Mouse (Mus musculus) right cerebral cortex, adult 18-20 months (tissue): ENCODE measurements around the gene Dennd1a.
A peak's percentile ranks its signal among the peaks of the same experiment; 100 is the strongest.

Source experiments
- DNase-seq: peaks from one replicate; pipeline ENCODE4 v3.0.0; 2022; ENCODE audit warnings: mixed read lengths

Gene Dennd1a

GRCm38 (mm10) chr2:38028317-38028716 is 258.9 kb downstream of the Dennd1a start:
- no peak for DNase-seq

- no peak for DNase-seq
Measured at GRCm38 (mm10) chr2:38025615-38026014, 261.6 kb downstream of the Dennd1a start.

GRCm38 (mm10) chr2:38023741-38024130 is 263.5 kb downstream of the Dennd1a start:
- DNase-seq, result peak; percentile 24

GRCm38 (mm10) chr2:38023054-38023740 is 264.0 kb downstream of the Dennd1a start:
- peak; percentile 49 for DNase-seq

GRCm38 (mm10) chr2:38021166-38021565 is 266.0 kb downstream of the Dennd1a start:
- no peak for DNase-seq

- DNase-seq, result no peak
Measured at GRCm38 (mm10) chr2:38014702-38015101, 272.5 kb downstream of the Dennd1a start.

- peak; percentile 52 for DNase-seq
Measured at GRCm38 (mm10) chr2:38013839-38014365, 273.3 kb downstream of the Dennd1a start.

GRCm38 (mm10) chr2:38007238-38007637 is 280.0 kb downstream of the Dennd1a start:
- DNase-seq, result no peak

- DNase-seq, result no peak
Measured at GRCm38 (mm10) chr2:38003183-38003680, 284.0 kb downstream of the Dennd1a start.

GRCm38 (mm10) chr2:38001004-38001403 is 286.2 kb downstream of the Dennd1a start:
- DNase-seq, result no peak

GRCm38 (mm10) chr2:37997966-37998365 is 289.2 kb downstream of the Dennd1a start:
- DNase-seq, result no peak

- DNase-seq, result no peak
Measured at GRCm38 (mm10) chr2:37989091-37989490, 298.1 kb downstream of the Dennd1a start.

GRCm38 (mm10) chr2:37988301-37988700 is 298.9 kb downstream of the Dennd1a start:
- no peak for DNase-seq

GRCm38 (mm10) chr2:37985690-37986222 is 301.4 kb downstream of the Dennd1a start:
- DNase-seq, result peak; percentile 11

- DNase-seq, result no peak
Measured at GRCm38 (mm10) chr2:37982714-37983113, 304.5 kb downstream of the Dennd1a start.

GRCm38 (mm10) chr2:37981562-37982403 is 305.4 kb downstream of the Dennd1a start:
- no peak for DNase-seq

- no peak for DNase-seq
Measured at GRCm38 (mm10) chr2:37974201-37974600, 313.0 kb downstream of the Dennd1a start.

GRCm38 (mm10) chr2:37972621-37973020 is 314.6 kb downstream of the Dennd1a start:
- DNase-seq, result no peak

- no peak for DNase-seq
Measured at GRCm38 (mm10) chr2:37971726-37972125, 315.5 kb downstream of the Dennd1a start.

- no peak for DNase-seq
Measured at GRCm38 (mm10) chr2:37969713-37970485, 317.3 kb downstream of the Dennd1a start.

GRCm38 (mm10) chr2:37964534-37964933 is 322.7 kb downstream of the Dennd1a start:
- peak; percentile 59 for DNase-seq

- peak; percentile 46 for DNase-seq
Measured at GRCm38 (mm10) chr2:37963362-37963761, 323.8 kb downstream of the Dennd1a start.

- no peak for DNase-seq
Measured at GRCm38 (mm10) chr2:37948424-37948823, 338.8 kb downstream of the Dennd1a start.
